Mouse (Mus musculus) spleen, postnatal 36 days (tissue): ENCODE data around the gene Fxyd6.

Experiments used
- DNase-seq, 2 experiments: peaks; one replicate each; pipeline ENCODE4 v3.0.0; 2022; ENCODE audit warnings: low spot score in 2 of 2, mixed read lengths in 1 of 2

The Fxyd6 gene

DNA sequence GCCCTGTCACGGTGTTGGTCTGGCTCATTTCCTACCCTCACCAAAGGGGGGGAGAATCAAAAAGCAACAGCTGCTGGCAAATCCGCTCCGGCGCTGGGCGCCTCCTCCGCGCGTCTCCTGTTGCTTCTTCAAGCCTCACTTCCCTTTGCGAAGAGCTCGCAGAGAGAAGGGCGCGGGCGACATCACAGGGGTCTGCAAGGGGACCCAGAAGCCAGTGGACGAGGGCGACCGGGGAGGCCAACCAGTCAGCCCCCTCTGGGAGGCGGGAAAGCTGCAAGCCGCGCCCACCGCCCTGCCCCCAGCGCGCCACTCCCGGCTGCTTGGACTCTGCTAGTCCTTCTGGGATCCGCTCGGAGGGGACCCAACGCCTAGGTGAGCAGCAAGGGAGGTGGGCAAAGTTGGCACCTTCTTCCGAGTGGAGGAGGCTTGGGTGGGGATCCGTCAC lies at the start of gene Fxyd6:
TSS of gene Fxyd6 (plus strand) at position 69 of the 445 bp plus-strand sequence.
- DNase-seq, result peak in 1 of 2 experiments; percentile 3

GRCm38 (mm10) chr9:45321465-45321864 lies 48.5 kb upstream of the Fxyd6 start:
- no peak for DNase-seq

GRCm38 (mm10) chr9:45321946-45322430 lies 48.0 kb upstream of the Fxyd6 start:
- no peak for DNase-seq

DNA sequence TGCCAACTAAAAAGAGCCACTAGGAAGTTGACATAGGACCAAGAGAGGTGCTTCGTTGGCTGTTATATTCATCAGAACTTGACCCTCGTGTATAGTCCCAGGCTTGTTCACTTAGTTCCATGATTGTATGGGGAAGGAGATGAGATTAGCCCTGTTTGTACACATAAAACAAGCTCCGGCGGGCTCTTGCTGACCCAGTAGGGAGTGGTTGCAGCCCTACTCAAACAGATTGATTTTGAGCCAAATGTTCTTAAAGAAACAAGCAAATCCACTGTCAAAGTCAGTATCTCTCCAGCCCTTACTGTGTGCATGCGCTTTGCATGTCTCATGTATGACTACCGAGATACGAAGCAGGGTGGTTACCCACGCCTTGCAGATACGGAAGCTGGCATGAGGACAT lies 43.6 kb upstream of the Fxyd6 start:
- DNase-seq, result no peak

GRCm38 (mm10) chr9:45328263-45328662 lies 41.7 kb upstream of the Fxyd6 start:
- DNase-seq, result no peak

DNA sequence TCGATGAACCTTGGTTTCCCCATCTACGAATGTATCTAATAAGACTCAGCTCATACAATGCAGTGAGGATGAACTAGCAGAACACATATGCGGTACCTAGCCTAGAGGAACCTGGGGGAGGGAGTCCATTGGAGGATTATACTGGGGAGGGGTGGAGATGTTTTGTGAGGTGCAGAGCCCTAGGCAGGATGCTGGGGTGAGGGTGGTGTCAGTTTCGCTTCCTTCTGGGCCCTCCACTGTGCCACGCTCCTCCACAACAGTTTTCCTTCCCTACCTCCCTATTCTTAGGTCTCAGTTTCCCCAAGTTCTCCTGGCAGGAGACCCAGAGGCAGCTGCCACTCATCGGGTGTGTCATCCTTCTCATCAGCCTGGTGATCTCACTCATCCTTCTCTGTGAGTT lies 40.4 kb upstream of the Fxyd6 start:
- DNase-seq, result peak in 1 of 2 experiments; percentile 7

DNA sequence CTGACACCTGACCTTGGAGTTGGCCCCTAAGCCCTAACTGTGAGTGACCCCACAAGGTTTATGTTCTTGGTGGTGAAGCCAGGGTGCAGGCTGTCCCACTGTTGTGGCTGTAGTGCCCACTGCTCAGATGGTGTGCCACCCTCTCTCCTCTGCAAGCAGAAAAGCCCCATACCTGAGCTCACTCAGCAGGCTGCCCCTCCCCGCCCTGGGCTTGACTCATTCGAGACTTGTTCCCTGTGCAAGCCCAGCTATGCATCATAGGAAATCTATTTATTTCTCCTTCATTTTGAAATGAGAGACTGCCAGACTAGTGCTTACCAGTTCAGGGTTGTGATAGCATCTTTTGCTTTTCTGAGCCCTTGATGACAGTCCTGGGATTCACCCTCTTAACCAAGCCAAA lies 32.6 kb upstream of the Fxyd6 start:
- no peak for DNase-seq

GRCm38 (mm10) chr9:45343066-45343465 lies 26.9 kb upstream of the Fxyd6 start:
- DNase-seq, result no peak

DNA sequence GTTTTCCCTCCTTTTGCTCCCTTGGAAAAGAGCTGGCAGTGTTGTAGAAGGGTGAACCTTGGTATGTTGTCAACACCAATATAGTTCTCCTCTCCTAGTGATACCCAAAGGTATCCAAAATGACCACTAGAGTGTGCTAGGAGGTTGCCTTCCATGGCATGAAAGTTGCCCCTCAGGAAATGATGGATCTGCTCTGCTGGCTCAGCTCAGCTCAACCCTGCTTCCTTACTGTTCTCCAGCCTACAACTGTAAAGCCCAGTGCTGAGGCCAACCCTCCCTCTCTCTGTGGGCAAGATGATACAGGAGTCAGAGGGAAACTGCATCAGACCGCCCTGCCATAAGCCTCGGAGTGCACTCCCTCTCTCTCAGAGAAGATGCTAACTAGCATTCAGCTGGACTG lies 24.5 kb upstream of the Fxyd6 start:
- no peak for DNase-seq

DNA sequence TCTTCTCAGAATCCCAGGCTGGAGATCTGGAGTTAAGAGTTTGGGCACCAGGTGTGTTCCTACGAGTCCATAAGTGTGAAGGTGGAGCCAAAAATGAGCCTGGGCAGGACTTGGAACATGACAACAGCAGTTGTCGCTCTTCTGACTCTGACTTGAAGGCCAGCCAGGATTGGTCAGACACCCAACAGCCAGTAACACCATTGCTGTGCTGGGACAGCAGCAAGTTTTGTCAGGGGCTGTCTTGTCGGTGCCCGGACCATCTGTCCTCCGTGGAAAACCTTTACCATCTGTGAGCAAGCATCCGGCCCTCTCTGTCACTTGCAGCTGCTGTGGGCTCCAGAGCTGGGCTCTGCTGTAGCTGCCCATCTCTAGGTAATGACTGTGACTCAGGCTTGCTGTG lies 23.7 kb upstream of the Fxyd6 start:
- no peak for DNase-seq

GRCm38 (mm10) chr9:45348560-45348959 lies 21.4 kb upstream of the Fxyd6 start:
- no peak for DNase-seq

DNA sequence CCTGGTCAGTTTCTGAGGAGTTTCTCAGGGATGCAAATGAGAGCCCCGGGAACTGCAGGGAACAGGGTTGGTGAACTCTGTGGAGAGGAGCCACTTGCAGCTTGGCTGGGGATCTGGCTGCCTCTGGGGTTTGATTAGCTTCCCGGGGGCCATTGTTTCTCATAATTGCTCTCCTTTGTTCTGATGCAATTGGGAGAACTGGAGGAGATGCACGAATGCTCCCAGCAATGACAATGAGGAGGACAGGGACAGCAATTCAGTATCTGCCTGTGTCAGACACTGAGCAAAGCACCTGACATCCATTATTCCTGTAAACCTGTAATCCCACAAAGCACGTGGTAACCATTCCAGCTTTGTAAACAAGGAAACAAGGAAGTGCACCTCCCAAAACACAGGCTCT lies 20.8 kb upstream of the Fxyd6 start:
- no peak for DNase-seq

- DNase-seq, result no peak
Observed at GRCm38 (mm10) chr9:45349851-45350250, 20.1 kb upstream of the Fxyd6 start.

DNA sequence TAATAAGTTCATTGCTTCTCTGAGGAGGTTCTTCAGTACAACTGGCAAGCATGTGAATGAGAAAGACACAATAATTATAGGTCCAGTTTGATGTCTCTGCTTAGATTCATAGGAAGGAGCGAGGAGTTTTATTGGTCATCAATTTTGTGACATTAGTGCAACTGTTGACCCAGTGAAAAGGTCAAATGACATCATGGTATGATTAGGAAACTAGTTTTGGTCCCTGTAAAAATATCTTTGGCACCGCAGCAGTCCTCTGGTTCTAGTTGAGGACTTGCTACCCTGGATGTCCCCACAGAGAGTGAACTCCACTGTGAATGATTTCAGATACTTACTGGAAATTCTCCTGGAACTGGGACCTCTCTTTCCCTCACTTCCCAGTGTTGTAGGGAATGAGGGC lies 14.8 kb upstream of the Fxyd6 start:
- no peak for DNase-seq

GRCm38 (mm10) chr9:45358356-45358755 lies 11.6 kb upstream of the Fxyd6 start:
- no peak for DNase-seq

GRCm38 (mm10) chr9:45362051-45362461 lies 7.9 kb upstream of the Fxyd6 start:
- DNase-seq, result no peak

GRCm38 (mm10) chr9:45363639-45364214 lies 6.3 kb upstream of the Fxyd6 start:
- DNase-seq, result no peak

DNA sequence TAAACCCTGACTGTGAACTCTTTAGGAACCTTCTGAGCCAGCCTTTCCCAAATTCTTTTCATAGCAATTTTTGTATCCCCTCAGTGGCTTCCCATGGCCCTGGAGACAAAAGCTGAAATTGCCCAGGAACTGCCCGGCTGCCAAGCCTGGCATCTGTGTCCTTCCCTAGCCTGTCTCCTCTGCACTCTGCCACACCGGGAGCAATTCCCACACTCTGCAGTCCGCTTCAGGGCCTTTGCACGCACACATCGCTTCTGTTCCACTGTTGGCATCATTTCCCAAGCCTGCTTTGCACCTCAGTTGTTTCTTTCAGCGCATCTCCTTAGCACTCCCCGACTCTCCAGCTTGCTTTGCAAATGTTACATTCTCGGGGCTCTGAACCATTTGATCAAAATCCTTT lies 2.3 kb upstream of the Fxyd6 start:
- no peak for DNase-seq

DNA sequence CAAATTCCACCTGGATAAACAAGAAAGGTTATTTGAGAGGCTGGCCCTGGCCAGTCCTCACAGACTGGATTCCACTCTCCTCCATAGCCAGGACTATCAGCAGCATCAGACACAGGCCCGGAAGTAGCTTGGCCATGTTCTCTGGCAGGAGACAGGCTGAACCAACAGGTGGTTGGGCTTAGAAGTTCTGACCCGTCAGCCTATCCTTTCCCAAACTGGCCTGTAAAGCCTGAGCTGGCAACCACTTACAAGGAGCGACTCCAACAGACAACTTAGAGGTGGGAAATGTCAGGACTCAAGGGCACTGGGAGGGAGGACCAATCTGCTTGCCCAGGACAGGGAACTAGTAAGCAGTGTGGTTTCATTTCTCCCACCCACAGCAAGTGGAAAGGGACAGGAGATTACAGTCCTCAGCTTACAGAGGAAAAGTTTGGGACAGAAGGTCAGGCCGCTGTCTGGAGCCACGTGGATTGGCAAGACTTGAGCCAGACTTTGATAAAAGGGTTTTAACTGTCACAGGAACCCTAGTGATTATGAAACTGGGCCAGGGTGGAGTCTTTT lies 1.6 kb upstream of the Fxyd6 start:
- no peak for DNase-seq

DNA sequence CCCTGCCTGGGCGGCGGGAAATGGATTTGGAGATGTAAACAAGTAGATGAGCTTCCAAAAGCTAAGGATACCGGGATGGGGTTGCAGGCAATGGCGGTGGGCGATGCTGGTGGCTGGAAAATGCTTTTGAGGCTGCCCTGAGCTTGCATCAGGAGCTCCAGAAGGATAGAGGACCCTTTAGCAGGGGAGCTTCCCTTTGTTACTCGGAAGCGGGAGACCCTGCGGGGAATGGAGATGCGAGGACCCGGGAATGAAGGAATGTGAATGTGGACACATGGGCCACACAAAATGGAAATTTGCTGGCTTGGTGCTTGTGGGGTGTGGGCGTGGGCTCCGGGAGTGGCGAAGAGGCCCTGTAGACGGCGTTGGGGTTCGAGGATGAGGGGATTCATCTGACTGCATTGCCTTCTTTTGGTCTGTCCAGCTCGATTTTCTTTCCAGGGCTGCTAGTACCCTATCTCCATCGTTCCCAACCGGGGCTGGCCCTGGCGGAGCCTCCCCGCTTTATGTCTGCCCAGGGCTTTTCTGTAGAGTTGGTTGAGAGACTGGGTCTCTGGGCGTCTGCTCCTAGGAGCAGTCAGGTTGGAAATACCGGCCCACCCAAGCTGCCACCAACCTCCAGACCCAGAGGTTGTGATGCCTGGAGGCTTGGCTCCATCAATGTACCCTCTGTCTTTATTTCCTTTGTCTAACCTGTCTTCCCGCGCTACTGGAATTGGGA lies 791 bp downstream of the Fxyd6 start:
- DNase-seq, result no peak

DNA sequence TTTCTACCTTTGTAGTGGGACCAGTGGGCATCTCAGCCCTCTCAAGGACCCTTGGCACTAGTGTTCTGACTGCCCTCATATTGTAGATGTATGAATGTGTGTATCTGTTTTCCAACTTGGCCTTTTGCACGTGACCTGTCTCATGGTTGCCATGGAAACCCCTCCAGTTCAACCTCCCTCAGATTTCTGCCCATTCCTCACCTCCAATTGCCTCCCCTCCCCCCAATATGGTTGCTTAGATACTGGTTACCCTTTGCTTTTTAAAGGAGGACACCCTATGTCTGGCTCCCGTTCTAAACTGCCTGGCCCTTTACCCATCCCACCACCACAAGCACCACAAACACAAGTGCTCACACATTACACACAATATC lies 1.3 kb downstream of the Fxyd6 start:
- no peak for DNase-seq

DNA sequence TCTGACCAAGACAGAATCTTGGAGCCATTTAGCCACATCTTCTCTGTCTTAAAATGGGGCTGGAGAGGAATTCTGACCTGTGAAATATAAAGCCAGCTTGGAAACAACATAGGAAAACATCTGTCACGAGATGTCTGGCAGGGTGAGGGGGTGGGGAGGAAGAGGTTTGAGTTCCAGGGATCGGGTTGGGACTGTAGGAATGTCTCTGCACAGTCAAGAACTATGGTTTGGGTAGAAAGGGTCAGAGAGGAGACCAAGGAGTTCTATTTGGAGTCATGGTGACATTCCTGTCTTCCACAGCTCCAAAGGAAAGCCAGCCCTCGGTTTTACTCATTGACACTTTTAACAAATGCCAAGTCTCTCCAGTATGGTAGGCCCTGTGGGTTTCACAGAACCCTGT lies 3.9 kb downstream of the Fxyd6 start:
- no peak for DNase-seq

DNA sequence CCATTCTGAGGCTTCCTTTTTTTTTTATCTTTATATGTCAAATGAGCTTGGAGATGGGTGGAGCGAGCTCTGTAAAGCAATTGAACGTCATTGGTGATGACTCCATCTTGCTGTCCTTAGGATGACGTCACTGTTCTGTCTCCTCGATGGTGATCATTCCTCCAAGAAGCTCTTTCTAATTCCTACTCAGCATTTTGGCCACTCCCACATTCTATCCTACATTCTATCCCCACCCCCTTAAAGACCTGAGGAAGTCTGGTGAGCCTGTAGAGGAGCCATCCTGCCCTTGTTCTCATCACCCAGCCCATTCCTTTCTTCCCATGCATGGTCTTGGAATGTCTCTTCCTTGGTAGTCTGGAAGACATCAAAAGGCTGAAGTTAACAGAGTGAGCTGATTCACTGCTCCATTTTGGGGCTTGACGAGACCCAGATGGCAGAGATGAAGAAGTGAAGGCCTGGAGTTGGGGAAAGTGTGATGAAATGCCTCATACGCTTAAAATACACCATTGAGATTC lies 5.1 kb downstream of the Fxyd6 start:
- DNase-seq, result no peak
